Mouse (Mus musculus) lung, postnatal 25 days (tissue): ENCODE measurements at regions not wholly inside any gene's neighbourhood (a gene's known extent, or its start where the extent isn't known, plus 50 kb on each side); places are given as distances from the start of the nearest gene placed in this dataset.
A peak's percentile ranks its signal among the peaks of the same experiment; 100 is the strongest.
"Not testable (repeated sequence)": the region's sequence is repeated elsewhere in the genome, so short reads cannot be mapped to it uniquely, and the experiment has no call there.

ENCODE experiments used
- DNase-seq: peaks from one replicate; pipeline ENCODE4 v3.0.0; 2022; ENCODE audit warnings: low spot score

DNA sequence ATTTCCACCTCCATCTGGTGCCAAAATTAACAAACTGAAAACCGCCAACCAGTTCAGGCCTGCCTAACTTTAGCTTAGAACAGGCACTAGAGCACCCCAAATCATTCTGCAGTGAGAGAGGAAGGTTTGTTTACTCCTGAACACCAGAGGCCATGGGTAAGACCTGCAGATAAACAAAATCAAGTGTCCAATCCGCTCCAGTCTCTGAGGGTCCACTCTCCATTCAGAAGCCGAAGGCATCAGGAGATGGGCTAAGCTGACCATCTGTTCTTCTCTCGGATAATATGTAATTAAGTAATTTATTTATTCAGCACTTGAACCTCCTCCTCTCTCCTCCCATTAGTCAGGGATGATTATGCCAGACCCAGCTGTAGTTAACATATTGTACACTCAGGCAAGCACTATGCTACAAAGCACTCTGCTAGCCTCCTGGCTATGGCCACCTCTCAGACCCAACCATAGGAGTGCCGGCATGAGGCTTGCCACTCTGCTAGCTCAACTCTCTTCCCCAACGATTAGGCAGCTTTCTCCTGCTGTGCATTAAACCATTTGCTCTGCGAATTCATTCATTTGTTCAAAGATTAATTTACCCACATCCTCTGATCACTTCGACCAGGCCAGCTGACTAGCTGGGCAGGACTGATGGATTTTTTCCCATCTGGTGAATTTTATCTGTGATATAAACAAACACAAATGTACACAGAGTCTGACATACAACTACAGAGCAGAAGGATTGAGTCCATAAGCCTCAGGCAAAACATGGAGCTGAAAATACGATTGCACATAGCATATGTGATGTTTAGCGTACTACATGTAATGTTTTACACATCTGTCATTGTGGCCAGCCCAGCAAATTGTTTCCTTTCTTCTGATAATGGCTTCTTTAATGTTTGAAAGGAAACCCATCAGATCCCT lies 184.4 kb downstream of the Mat2b start:
- DNase-seq = no peak

GRCm38 (mm10) chr11:40491599-40491998 lies 203.4 kb downstream of the Mat2b start:
- DNase-seq = no peak

DNA sequence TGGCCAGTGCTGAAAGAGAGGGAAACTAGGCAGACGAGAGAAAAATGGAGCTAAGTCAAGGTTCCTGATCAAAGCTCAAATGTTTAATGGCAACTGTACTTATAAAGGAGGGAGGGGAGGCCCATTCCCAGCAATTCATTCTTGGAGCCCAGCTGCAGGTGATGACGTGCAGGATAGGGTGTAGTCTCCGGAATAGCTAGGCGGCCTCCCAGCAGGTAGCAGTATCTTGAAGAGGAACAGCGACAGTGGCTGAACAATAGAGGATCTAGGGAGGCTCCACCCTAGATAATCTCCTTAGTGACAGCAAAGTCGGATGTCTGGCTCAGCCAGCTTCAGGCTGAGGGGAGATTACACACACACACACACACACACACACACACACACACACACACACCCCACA lies 216.8 kb downstream of the Mat2b start:
- DNase-seq = not testable (repeated sequence)

- DNase-seq = no peak
These were observed 217.7 kb downstream of the Mat2b start for GRCm38 (mm10) chr11:40477294-40477693.

GRCm38 (mm10) chr11:40469080-40469705 lies 225.8 kb downstream of the Mat2b start:
- no peak for DNase-seq

GRCm38 (mm10) chr11:40456571-40456970 lies 238.4 kb downstream of the Mat2b start:
- DNase-seq = no peak

DNA sequence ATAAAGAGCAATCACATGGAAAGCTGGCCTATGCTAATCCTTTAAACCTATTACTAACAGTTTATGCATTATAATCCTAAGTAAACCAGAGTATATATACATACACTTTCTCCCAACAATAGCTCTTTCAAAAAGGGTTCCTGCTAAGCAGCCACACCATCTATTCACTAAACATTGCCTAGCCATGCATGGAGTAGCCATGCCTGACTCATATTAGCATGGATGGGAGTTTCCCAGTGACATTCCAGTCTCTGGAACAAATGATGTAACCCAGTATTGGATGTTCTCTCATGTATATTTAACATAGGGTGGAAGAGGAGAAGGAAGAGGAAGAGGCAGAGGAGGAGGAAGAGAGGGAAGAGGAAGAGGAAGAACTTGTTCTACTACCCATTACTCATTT lies 240.0 kb downstream of the Mat2b start:
- DNase-seq = not testable (repeated sequence)

GRCm38 (mm10) chr11:40446846-40447245 lies 248.2 kb downstream of the Mat2b start:
- DNase-seq = no peak

DNA sequence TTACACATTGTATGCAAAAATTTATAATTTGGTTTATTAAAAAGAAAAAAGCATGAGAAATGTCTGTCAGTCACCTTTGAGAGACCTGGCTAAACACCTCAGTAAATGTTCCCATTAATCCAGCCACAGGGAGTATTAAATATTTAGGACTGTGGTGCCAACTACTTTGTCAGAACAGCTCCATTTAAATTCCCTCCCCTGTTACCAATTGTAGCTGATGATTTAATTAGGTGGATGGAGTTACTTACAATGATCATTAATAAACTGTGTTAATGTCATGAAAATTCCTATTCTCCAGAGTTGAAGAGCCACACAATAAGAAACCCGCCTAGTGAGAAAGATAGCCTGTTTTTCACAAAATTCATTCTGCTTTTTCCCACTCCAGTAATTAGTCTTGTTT lies 261.0 kb downstream of the Mat2b start:
- DNase-seq = no peak

- no peak for DNase-seq
These were observed 266.1 kb downstream of the Mat2b start for GRCm38 (mm10) chr11:40428858-40429257.

DNA sequence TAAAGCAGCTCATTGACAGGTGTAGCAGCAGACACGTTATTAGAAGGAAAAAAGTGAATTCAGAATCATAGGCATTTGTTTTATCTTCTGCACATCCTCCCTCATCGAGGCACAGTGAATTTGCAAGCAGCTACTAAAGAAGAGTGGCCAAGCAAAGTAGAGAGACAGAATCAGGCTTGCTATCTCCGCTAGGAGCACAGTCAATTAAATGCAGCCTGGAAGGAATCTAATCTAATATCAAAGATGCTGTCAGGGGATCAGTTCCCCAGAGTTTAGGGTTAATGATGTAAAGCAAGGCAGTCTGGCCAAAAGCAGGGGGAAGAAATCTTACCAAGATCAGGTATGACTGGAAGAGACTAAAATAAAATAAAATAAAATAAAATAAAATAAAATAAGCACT lies 270.7 kb downstream of the Mat2b start:
- DNase-seq = no peak

GRCm38 (mm10) chr11:40407571-40407970 lies 287.4 kb downstream of the Mat2b start:
- DNase-seq = no peak

DNA sequence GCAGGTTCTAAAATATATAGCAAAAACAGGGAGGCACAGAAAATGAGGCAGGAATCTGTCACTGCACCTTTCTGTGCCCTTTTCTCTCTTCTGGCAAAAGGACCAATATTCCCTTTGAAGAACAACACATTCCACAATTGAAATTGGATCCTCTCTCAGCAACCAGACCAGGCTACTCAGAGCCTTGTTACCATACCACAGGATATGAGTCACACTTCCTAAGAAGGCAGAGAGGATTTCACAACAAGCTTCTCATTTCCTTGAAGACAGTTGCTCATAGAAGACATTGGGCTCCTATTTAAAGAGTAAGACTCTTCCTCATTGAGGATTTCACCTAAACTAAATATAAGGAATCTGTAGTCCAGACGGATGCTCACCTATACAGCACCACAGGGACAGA lies 292.8 kb downstream of the Mat2b start:
- peak; percentile 16 for DNase-seq

GRCm38 (mm10) chr11:40397453-40398104 lies 297.4 kb downstream of the Mat2b start:
- no peak for DNase-seq

DNA sequence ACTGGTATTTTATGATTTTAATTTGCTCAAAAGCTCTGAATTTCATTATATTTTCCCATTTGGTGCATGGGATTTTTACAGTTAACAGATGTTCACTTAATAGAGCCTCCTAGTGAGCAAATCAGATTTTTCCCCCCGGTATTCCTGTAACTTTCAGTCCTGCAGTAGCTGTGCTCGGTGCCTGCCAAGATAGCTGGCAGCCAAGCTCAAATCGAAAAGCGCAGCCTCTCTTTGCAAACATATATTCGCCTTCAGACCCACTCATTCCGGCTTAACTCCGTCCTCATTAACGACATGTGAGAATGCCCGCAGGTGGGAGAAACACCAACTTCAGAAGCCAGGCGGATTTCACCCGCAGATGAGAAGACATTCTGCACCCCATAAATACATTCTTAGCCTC lies 299.7 kb downstream of the Mat2b start:
- DNase-seq = no peak

DNA sequence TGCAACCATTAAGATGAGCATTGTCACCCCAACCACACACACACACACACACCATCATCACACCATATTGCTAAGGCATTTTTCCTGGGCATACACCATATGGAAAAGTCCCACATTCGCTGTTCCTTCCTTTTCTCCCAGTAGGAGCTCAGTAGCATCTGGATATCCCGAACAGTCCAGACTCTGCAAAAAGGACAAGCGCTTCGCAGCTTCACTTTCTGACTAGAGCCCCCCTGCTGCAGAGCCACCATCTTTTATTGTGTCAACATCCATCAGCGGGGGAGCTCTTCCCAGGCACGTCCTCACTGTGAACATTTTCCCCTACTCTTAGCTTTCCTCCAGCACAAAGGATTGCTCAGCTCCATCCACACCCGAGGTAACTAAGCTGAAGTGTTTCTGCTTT lies 300.1 kb downstream of the Mat2b start:
- no peak for DNase-seq

- DNase-seq = no peak
These were observed 300.7 kb downstream of the Mat2b start for GRCm38 (mm10) chr11:40394283-40394758.

DNA sequence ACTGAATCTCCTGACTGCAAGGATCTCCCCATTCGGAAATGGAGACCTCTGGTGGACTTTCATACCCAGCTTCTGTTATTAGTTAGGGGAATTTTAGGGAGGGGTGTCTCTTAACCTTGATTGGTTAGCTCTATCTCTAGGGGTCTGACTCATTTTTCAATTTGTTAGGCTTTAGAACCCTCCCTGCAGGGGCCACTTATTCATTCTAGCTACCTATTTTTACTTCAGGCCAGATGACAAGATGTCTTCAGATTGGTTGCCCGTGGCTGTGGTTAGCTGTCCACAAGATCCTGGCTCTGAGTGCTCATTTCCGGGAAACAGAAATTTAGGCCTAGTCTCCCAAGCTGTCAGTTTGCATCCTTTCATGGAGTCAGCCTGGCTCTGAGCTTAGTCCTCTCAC lies 314.3 kb downstream of the Mat2b start:
- DNase-seq = no peak

DNA sequence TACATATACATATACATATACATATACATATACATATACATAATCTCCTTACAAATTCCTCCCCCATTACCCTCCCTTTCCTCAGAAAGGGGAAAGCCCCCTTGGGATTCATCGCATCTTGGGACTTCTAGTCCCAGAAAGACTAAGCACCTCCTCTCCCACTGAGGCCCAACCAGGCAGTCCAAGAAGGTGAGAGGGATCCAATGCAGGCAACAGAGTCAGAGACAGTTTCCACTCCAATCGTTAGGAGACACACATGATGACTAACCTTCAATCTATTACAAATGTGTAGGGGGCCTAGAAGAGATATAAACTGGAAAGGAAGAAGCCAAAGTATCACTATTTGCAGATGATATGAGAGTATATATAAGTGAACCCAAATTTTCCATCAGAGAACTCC lies 323.3 kb downstream of the Mat2b start:
- no peak for DNase-seq

- DNase-seq = no peak
These were observed 328.4 kb downstream of the Mat2b start for GRCm38 (mm10) chr11:40366573-40366972.

GRCm38 (mm10) chr11:40362530-40363185 lies 332.3 kb downstream of the Mat2b start:
- DNase-seq = no peak
